Mouse (Mus musculus) forebrain, embryonic 13.5 days (tissue): Measurements from ENCODE around the gene Chrng. TPM values are rescaled to one million over a fixed set of nuclear protein-coding genes. Genes with fewer than 3 reads are reported as not detected.

Source experiments
- ATAC-seq: fragments of 200-750 bp; cut with Nextera tagmentation; 2 replicates; pipeline ENCODE4 v1.8.0; 2017
- H3K27ac ChIP-seq: fragments of 300-500 bp; sonication (generic); 2 replicates; pipeline ENCODE4 v1.5.1; 2015; ENCODE audit warnings: inconsistent platforms, mild to moderate bottlenecking, moderate library complexity
- H3K27me3 ChIP-seq: fragments of 300-500 bp; sonication (generic); 2 replicates; pipeline ENCODE4 v1.6.1; 2015; ENCODE audit warnings: mild to moderate bottlenecking, inconsistent platforms
- H3K36me3 ChIP-seq: fragments of 300-500 bp; sonication (generic); 2 replicates; pipeline ENCODE4 v1.6.1; 2015; ENCODE audit warnings: mild to moderate bottlenecking, inconsistent platforms; ENCODE audit not compliant: poor library complexity, severe bottlenecking
- H3K4me1 ChIP-seq: fragments of 300-500 bp; sonication (generic); 2 replicates; pipeline ENCODE4 v1.6.1; 2015; ENCODE audit warnings: inconsistent platforms
- H3K4me2 ChIP-seq: fragments of 300-500 bp; sonication (generic); 2 replicates; pipeline ENCODE4 v1.6.1; 2015; ENCODE audit warnings: inconsistent platforms, mild to moderate bottlenecking, moderate library complexity
- H3K4me3 ChIP-seq: fragments of 300-500 bp; sonication (generic); 2 replicates; pipeline ENCODE4 v1.5.1; 2015; ENCODE audit warnings: mild to moderate bottlenecking, inconsistent platforms
- H3K9ac ChIP-seq: fragments of 300-500 bp; sonication (generic); 2 replicates; pipeline ENCODE4 v1.6.1; 2015; ENCODE audit warnings: mild to moderate bottlenecking, inconsistent platforms
- H3K9me3 ChIP-seq: fragments of 300-500 bp; sonication (generic); replicated peaks from 2 replicates; pipeline ENCODE4 v1.6.1; 2016; ENCODE audit warnings: inconsistent platforms
- WGBS: fragments of 180-500 bp; shearing (Covaris S2); methylation state at CpG from one replicate; pipeline ENCODE4 v1.1.7; 2015; 5-methylcytosine and 5-hydroxymethylcytosine counted together
- polyA plus RNA-seq: library from polyadenylated mRNA; unstranded; fragments of >200 nt; fragmentation: Nextera tagmentation; extraction: Ambion mirVana; gene quantifications from 2 replicates; pipeline ENCODE4 v1.2.1, GENCODE M21; 2015

Gene Chrng
- polyA plus RNA-seq, result not detected in 2 replicates

DNA sequence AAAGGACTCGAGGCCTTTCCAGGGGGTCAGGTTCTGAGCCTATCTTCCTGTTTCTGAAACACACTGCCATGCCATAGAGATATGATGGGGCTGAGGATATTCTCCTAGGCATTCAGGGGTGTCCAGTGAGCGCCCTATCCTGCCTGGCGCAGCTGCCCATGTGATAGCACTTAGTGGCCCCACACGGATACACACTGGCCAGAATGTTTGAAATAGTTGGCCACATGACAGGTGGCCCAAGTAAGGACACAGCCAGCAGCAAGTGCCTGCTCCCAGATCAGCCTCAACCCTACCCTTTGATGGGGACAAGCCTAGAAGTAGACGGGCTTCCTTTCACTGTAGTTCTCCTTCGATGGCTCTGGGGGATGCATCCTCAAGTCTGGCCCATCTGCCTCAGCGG, at the start of gene Chrng:
Chrng (plus strand) TSS at position 193 of the 400 bp plus-strand sequence.
- Histone ChIP-seq H3K27me3 (peaks cover 28% of the 10 kb centered on the region), H3K27ac (no peak within 1 kb of the TSS), H3K9ac (no peak within 1 kb of the TSS), H3K36me3 (no peaks in the 10 kb centered on the region), H3K4me3 (no peak within 1 kb of the TSS), H3K9me3 (no peaks in the 10 kb centered on the region), H3K4me1 (no peaks in the 10 kb centered on the region), H3K4me2 (no peak within 1 kb of the TSS)
- whole genome bisulfite sequencing, result 90% methylated on average over 7 of the region's 7 CpGs
- no peak for ATAC-seq

DNA sequence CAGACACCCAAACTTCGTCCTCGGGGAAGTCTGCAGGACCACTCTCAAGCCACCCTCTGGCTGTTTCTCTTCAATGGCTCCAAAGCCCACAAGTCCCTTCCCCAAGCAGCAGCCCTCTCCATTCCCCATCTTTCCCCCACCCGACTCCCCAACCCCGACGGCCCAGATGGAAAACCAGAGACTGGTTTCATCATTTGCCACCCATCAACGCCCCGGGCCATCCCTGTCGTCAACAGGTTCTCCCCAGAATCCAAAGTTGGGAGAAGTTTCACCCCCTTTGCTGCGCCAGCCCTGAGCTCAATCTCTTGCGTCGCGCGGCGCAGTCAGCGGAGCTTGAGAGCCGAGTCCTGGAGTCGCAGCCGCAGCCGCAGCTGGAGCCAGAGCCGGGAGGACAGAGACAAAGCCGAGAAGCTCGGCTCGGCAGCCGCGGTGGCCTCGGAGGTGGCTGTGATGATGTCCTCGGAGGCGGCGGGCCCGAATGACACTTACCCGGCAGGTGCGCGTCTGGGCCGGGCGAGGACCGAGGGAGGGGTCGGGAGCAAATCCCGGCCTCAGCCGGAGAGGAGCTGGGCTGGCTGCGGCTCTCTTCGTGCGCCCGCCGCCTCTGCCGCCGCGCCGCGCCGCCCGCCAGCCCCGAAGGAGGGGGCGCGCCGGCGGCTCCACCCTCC, 48.8 kb upstream of the Chrng start:
- peak; percentile 57 for ATAC-seq
- Histone ChIP-seq H3K9ac (peak overlapping the region; percentile 64), H3K4me2 (peak overlapping the region; percentile 69), H3K4me3 (peak overlapping the region; percentile 49), H3K27ac (no peak overlapping the region), H3K27me3 (peaks cover 92% of the 10 kb centered on the region), H3K9me3 (no peaks in the 10 kb centered on the region), H3K4me1 (peaks cover 31% of the 10 kb centered on the region), H3K36me3 (no peaks in the 10 kb centered on the region)
- 1% methylated on average over 30 of the region's 56 CpGs for WGBS

DNA sequence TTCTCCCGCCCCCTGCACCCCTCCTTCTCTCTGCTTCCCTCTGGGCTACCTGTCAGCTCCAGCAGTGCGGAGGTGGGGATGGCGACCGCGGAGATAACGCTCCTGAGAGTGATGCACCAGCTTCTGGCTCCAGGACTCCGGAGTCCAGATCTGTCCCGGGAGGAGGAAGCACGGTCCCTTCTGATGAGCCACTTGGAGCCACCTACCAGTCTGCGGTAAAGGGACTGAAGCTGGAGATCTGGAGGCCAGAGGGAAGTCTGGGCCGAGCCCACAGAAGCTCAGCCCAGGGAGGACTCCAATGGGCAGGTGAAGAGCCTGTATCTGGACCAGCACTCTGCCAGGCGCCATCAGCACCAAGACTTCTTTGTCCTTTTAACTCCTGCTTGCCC, 48.3 kb upstream of the Chrng start, which contains the start of gene Ecel1:
Ecel1 (minus strand) TSS at position 323 of the 389 bp plus-strand sequence.
- peak within 1 kb of the TSS; percentile 49 for H3K4me3 ChIP-seq
- H3K9me3 ChIP-seq, result no peaks in the 10 kb centered on the region
- no peak; the same call in 1 of the 2 replicates for ATAC-seq
- H3K9ac ChIP-seq, result peak within 1 kb of the TSS; percentile 64
- H3K4me1 ChIP-seq, result peaks cover 31% of the 10 kb centered on the region
- H3K27ac ChIP-seq, result no peak within 1 kb of the TSS; the same call in 1 of the 2 replicates
- peaks cover 87% of the 10 kb centered on the region for H3K27me3 ChIP-seq
- H3K36me3 ChIP-seq, result no peaks in the 10 kb centered on the region
- WGBS, result 2% methylated on average over 10 of the region's 12 CpGs
- peak within 1 kb of the TSS; percentile 69 for H3K4me2 ChIP-seq

DNA sequence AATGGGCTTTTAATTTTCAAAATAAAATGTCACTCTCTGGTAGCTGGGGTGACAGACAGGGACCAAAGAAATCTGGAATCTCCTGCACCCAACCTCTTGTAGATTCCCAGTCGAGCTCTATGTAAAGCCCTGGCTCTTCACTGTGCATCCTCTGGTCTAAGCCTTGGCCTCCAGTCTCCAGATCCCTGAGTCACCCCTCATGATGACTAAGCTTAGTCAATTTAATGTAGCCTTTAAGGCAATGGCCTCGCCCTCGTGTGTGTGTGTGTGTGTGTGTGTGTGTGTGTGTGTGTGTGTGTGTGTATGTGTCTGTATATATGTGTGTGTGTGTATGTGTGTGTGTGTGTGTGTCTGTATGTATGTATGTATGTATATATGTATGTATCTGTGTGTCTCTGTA, 45.1 kb upstream of the Chrng start:
- Histone ChIP-seq H3K36me3 (no peaks in the 10 kb centered on the region), H3K9me3 (no peaks in the 10 kb centered on the region), H3K4me2 (no peak overlapping the region), H3K9ac (no peak overlapping the region), H3K4me3 (no peak overlapping the region), H3K4me1 (peaks cover 29% of the 10 kb centered on the region), H3K27me3 (peaks cover 55% of the 10 kb centered on the region), H3K27ac (no peak overlapping the region)
- WGBS, result 82% methylated on average over 3 of the region's 3 CpGs
- no peak for ATAC-seq

DNA sequence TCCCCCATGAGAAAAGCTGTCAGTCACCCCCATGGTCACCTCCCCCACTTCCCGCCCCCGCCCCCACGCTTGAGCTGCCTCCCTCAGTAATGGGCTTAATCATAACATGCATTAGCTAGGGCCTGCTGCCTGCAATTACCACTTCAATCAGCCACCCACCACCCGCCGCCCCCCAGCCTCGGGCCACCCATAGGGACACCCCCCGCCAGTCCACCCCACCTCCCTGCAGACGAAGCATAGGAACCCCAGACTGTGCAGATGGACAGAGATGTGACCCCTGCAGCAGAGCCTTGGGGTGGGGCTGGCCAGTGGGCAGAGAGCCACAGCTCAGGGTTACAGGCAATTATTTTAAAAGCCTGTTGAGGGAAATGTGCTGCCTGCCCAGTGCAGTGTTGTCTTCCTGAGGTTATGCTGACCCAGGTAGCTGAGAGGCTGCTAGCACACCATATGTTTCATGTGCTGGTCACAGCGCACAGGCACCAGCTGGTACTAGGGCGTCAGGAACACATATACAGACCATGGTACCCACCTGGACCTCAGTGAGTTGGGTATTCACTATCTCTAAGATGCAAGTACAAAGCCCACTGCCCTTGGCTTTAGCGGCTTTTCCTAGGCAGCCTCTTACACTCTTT, 40.2 kb upstream of the Chrng start:
- Histone ChIP-seq H3K27me3 (peaks cover 9% of the 10 kb centered on the region; the same call in 1 of the 2 replicates), H3K4me3 (no peak overlapping the region), H3K9me3 (no peaks in the 10 kb centered on the region), H3K36me3 (no peaks in the 10 kb centered on the region), H3K4me1 (peaks cover 32% of the 10 kb centered on the region), H3K4me2 (peak overlapping the region; percentile 10; the same call in 1 of the 2 replicates), H3K27ac (peak overlapping the region; percentile 49), H3K9ac (no peak overlapping the region)
- 37% methylated on average over 11 of the region's 11 CpGs for WGBS
- ATAC-seq, result peak; percentile 42; the same call in 1 of the 2 replicates

DNA sequence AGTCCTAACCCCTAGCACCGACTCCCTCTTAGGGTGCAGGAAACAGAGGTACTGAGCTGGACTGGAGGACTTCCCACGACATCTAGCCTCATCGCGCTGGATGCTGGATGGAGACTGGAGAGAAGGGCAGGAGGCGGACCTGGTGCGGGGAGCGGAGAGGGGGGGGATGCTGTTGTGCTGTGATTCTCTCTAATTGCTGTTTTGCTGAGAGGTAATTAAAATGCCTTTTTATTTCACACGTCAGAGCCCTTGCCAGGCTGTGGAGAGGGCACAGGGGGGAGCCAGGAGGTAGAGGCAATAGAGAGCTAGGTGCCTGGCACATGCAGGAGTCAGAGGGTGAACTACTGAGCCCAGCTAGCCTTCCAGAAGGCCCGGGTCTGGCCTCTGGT, 39.7 kb upstream of the Chrng start:
- Histone ChIP-seq H3K4me1 (peaks cover 38% of the 10 kb centered on the region), H3K36me3 (no peaks in the 10 kb centered on the region), H3K27ac (peak overlapping the region; percentile 49), H3K4me3 (no peak overlapping the region), H3K9me3 (no peaks in the 10 kb centered on the region), H3K9ac (no peak overlapping the region), H3K27me3 (peaks cover 12% of the 10 kb centered on the region; the same call in 1 of the 2 replicates), H3K4me2 (peak overlapping the region; percentile 10; the same call in 1 of the 2 replicates)
- ATAC-seq, result peak; percentile 29; the same call in 1 of the 2 replicates
- WGBS, result 29% methylated on average over 9 of the region's 9 CpGs

DNA sequence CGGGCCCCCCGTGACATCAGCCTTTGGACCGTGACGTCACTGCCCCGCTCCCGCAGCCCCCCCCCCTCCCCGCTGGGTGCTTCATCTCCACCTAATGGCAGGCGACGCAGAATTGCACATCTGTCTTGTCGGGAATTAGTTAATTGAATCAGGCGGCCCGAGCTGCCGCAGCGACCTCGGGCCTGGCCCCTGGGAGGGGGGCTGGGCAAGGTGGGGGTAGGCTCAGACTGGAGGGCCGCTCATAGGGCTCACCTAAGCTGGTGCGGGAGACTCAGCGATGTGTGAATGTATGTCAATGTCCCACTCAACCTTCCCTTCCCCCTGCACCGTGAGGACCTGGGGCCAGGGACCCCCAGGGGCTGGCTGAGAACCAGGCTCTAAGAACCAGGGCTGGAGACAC, 34.0 kb upstream of the Chrng start:
- ATAC-seq, result no peak
- H3K4me2 ChIP-seq, result peak overlapping the region; percentile 29; the same call in 1 of the 2 replicates
- H3K27me3 ChIP-seq, result peaks cover 21% of the 10 kb centered on the region; the same call in 1 of the 2 replicates

DNA sequence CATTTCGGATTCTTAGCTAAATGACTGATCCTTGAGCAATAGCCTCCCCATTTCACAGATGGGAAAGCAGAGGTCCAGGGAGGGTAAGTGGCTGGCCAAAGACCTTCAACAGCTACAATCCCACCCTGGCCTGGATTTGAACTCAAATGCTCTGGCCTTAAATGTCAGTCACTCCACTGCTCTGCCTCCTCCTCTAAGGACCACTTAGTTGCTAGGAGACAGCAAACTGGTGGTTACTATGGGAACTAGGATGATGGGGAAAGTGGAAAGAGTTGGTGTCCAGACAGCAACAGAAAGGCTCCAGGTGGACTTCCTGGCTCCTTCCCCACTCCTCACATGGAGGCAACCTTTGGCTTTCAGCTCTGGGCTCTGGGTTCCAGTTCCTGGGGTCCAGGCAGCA, 33.1 kb upstream of the Chrng start:
- no peak overlapping the region for H3K4me3 ChIP-seq
- peaks cover 21% of the 10 kb centered on the region; the same call in 1 of the 2 replicates for H3K27me3 ChIP-seq
- no peaks in the 10 kb centered on the region for H3K9me3 ChIP-seq
- no peak overlapping the region for H3K9ac ChIP-seq
- WGBS, result 94% methylated on average over 1 of the region's 1 CpGs
- no peak for ATAC-seq
- no peaks in the 10 kb centered on the region for H3K36me3 ChIP-seq
- no peak overlapping the region for H3K27ac ChIP-seq
- H3K4me1 ChIP-seq, result peaks cover 41% of the 10 kb centered on the region
- no peak overlapping the region for H3K4me2 ChIP-seq

More for the DNA sequence above, 34.0 kb upstream of the Chrng start:
- H3K27ac ChIP-seq, result peak overlapping the region; percentile 57
- H3K4me3 ChIP-seq, result no peak overlapping the region
- WGBS, result 8% methylated on average over 19 of the region's 19 CpGs
- no peaks in the 10 kb centered on the region for H3K9me3 ChIP-seq
- H3K4me1 ChIP-seq, result peaks cover 34% of the 10 kb centered on the region
- H3K36me3 ChIP-seq, result no peaks in the 10 kb centered on the region
- H3K9ac ChIP-seq, result peak overlapping the region; percentile 5; the same call in 1 of the 2 replicates

DNA sequence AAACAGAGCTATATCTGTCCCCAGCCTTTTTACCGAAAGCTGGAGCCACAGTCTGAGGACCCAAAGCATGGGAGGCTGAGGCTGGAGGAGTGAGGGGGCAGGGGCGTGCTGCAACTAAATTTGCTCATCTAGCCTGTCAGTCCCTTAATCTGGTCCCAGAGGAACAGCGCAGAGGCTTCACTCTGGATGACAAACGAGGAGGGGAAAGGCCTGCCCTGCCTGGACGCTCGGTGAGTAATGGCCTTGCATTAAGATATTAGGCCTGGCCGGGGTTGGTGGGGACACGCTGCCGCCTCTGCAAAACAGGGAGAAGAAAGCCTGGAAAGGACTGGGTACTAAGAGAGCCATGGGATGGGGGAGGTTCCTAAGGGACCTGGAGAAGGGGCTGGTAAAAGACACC, 32.1 kb upstream of the Chrng start:
- WGBS, result 58% methylated on average over 9 of the region's 9 CpGs
- peaks cover 21% of the 10 kb centered on the region; the same call in 1 of the 2 replicates for H3K27me3 ChIP-seq
- peaks cover 45% of the 10 kb centered on the region for H3K4me1 ChIP-seq

DNA sequence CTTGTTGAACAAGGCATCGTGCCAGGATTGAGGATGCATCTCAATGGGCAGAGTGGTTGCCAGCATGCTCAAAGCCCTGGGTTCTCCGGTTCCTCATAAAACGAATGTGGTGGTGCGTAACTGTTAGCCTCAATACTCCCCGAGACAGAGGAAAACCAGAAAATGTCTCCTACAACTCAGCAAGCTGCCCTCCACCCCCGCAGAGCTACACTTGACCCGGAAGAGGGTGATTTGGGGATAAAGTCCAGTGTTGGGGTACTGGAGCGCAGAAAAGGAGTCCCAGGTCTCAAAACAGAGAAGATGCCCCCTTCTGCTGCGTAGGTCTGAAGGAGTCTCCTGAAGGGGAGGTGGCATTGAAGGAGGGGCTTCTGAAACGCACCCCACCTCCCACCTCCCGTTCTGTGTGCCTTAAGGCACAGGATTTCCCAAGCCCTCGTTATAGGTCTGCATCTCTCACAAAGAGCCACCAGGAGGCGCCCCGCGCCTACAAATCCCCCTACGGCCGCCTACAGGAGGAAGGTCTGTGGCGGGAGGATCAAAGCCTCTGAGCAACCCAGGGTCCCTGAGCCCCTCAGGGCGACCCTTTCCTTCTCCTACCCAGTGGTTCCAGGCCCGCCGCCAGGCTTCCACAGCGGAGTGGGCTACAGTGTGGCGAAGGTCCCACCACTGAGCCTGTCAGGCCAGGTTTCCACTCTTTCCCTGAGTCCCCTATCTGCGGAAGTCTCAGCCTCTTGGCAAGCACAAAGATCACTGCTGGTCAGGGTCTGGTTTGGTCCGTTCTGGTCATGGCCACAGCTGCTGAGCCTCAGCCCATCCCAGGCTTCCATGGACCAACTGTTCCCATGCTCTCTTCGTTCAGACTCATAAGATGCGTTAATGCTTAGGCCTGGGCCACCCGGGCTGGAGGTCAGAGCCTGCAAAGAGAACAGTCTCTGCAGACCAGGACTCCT, 30.2 kb upstream of the Chrng start:
- no peaks in the 10 kb centered on the region for H3K36me3 ChIP-seq
- no peak overlapping the region for H3K4me2 ChIP-seq
- H3K27me3 ChIP-seq, result peaks cover 19% of the 10 kb centered on the region; the same call in 1 of the 2 replicates
- no peak for ATAC-seq
- no peaks in the 10 kb centered on the region for H3K9me3 ChIP-seq
- peaks cover 37% of the 10 kb centered on the region for H3K4me1 ChIP-seq
- 0 out of 2 replicates have a peak overlapping the region, but pooled peaks have one; percentile 21 for H3K9ac ChIP-seq
- 27% methylated on average over 28 of the region's 28 CpGs for WGBS
- no peak overlapping the region for H3K4me3 ChIP-seq
- H3K27ac ChIP-seq, result no peak overlapping the region

More for the DNA sequence above, 32.1 kb upstream of the Chrng start:
- Histone ChIP-seq H3K9ac (no peak overlapping the region), H3K36me3 (no peaks in the 10 kb centered on the region), H3K4me2 (no peak overlapping the region), H3K4me3 (no peak overlapping the region), H3K27ac (no peak overlapping the region), H3K9me3 (no peaks in the 10 kb centered on the region)
- no peak for ATAC-seq

DNA sequence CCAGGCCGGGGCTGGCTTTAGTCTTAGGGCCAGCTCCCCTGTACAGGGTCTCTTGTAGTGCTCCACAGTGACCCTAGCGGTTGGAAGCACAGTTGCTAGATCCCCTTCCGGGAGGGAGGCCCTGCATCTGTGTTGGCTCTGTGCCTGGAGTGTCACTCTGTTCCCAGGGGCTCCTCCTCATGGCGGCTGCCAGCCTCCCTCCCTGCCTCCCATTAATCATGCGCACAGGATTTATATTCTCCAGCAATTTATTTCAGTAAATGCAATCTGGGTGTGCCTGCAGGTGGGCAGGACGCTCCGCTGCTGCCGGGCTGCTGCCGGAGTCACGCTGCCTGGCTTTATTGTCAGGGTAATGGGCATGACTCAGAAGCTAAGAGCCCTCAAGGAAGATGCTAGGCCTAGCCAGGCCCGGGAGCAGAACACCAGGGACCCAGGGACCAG, 28.6 kb upstream of the Chrng start:
- ATAC-seq, result peak; percentile 94
- Histone ChIP-seq H3K27ac (peak overlapping the region; percentile 62; the same call in 1 of the 2 replicates), H3K4me1 (peaks cover 22% of the 10 kb centered on the region), H3K4me2 (peak overlapping the region; percentile 35), H3K36me3 (no peaks in the 10 kb centered on the region), H3K9me3 (no peaks in the 10 kb centered on the region), H3K9ac (no peak overlapping the region), H3K27me3 (peaks cover 13% of the 10 kb centered on the region; the same call in 1 of the 2 replicates), H3K4me3 (no peak overlapping the region)
- 3% methylated on average over 11 of the region's 11 CpGs for WGBS
